Mouse (Mus musculus) myocyte (in vitro differentiated cells): ENCODE measurements around the gene Tbc1d8b.

Experiments used
- POLR2A ChIP-seq: IDR thresholded peaks from one replicate; pipeline ENCODE4 v1.6.1; 2011; ENCODE audit warnings: low read depth, mild to moderate bottlenecking, control low read depth, moderate library complexity; ENCODE audit not compliant: insufficient read length
- TCF12 ChIP-seq: IDR thresholded peaks from one replicate; pipeline ENCODE4 v1.6.1; 2011; ENCODE audit warnings: mild to moderate bottlenecking, control low read depth; ENCODE audit not compliant: poor library complexity, insufficient read depth, severe bottlenecking

DNA sequence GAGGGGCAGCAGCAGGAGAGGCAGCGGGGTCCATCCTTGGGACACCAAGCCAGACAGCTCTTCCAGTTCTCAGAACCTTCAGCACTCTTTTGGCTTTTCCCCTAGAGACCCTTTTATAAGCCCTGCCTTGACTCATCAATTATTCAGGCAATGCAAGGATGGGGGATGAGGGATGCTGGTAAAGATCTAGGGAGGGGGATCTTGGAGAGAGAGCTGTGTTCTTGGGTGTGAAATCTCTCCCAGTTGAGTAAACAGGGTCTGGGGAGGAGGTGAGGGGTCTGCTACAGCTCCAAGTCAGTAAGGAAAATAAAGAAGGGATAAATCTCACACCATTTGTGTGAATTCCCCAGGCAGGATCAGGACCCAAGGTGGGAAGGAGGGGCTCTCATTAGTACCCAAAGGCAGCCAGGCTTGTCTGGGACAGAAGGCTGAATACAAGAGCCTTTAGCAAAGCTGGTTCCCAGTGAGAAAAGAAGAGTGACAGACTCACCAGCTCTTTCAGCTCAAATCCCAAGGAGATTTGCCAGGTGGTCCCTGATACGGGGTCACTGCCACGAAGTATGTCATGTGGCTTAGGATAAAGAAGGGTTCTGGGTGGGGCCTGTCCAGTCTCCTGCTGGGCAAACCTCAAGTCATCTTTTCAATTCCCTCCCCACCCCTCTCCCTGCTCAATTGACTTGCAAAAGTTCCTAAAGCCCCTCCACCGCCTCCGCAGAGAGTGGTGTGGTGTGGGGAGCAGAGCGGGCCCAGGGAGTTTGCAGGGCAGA lies 97.7 kb downstream of the Tbc1d8b start, which contains the start of gene Ripply1:
- no peak for TF ChIP-seq TCF12
- TF ChIP-seq POLR2A: no peak
